Mouse (Mus musculus) right cerebral cortex, adult 18-20 months (tissue): ENCODE data around the gene Fbxw11.

ENCODE experiments used
- DNase-seq: peaks from one replicate; pipeline ENCODE4 v3.0.0; 2022; ENCODE audit warnings: mixed read lengths

Fbxw11 gene

GRCm38 (mm10) chr11:32768642-32769343, 126.3 kb downstream of the Fbxw11 start:
- DNase-seq, result no peak

- DNase-seq, result peak; percentile 14
Observed at GRCm38 (mm10) chr11:32780747-32781536, 138.4 kb downstream of the Fbxw11 start.

- DNase-seq, result peak; percentile 25
Observed at GRCm38 (mm10) chr11:32781633-32782404, 139.3 kb downstream of the Fbxw11 start.

GRCm38 (mm10) chr11:32782724-32783123, 140.2 kb downstream of the Fbxw11 start:
- DNase-seq, result no peak

- DNase-seq, result no peak
Observed at GRCm38 (mm10) chr11:32785591-32786147, 143.1 kb downstream of the Fbxw11 start.

- DNase-seq, result no peak
Observed at GRCm38 (mm10) chr11:32786201-32786600, 143.7 kb downstream of the Fbxw11 start.

GRCm38 (mm10) chr11:32794759-32795445, 152.4 kb downstream of the Fbxw11 start:
- no peak for DNase-seq
